Mouse (Mus musculus): ENCODE results near the gene Ccdc57.
"Not testable (repeated sequence)": the region's sequence is repeated elsewhere in the genome, so short reads cannot be mapped to it uniquely, and the experiment has no call there.

- TF ChIP-seq CTCF (IDR thresholded peaks at IDR 0.05; ENCODE audit: low read depth); EP300 (optimal IDR thresholded peaks at IDR 0.05): not testable (repeated sequence)
Observed at GRCm38 (mm10) chr11:120788460-120788859, 144.2 kb downstream of the Ccdc57 start.

Measured in stomach, postnatal 0 days (tissue).